Mouse (Mus musculus): ENCODE results near the gene Slc9a1.

GRCm38 (mm10) chr4:133398619-133399018, 29.1 kb downstream of the Slc9a1 start:
- TF ChIP-seq CTCF (conservative IDR thresholded peaks at IDR 0.05; ENCODE audit: insufficient read depth, insufficient read length, low read depth, low read length) (no peak), POLR2A (IDR thresholded peaks at IDR 0.05; ENCODE audit: low read depth, low read length) (no peak)
